Mouse (Mus musculus) heart, postnatal 0 days (tissue): Measurements from ENCODE around the gene Ssna1. TPM values are rescaled to one million over a fixed set of nuclear protein-coding genes. Genes with fewer than 3 reads are reported as not detected.
A peak's percentile ranks its signal among the peaks of the same experiment; 100 is the strongest.

ENCODE experiments used
- ATAC-seq: fragments of 200-750 bp; cut with Nextera tagmentation; 2 replicates; pipeline ENCODE4 v1.8.0; 2017; ENCODE audit warnings: low read depth, moderate number of reproducible peaks, moderate library complexity; ENCODE audit not compliant: insufficient read depth
- DNase-seq: peaks from one replicate; pipeline ENCODE4 v3.0.0-alpha.2; 2016; ENCODE audit warnings: low spot score
- H3K27ac ChIP-seq: fragments of 300-500 bp; sonication (generic); 2 replicates; pipeline ENCODE4 v1.5.1; 2014; ENCODE audit warnings: low read depth, mild to moderate bottlenecking
- H3K27me3 ChIP-seq: fragments of 300-500 bp; sonication (generic); 2 replicates; pipeline ENCODE4 v1.6.1; 2014; ENCODE audit warnings: low read length, mixed read lengths; ENCODE audit not compliant: control insufficient read depth, insufficient read depth
- H3K36me3 ChIP-seq: fragments of 300-500 bp; sonication (generic); replicated peaks from 2 replicates; pipeline ENCODE4 v1.6.1; 2014; ENCODE audit warnings: low read length, mixed read lengths; ENCODE audit not compliant: control insufficient read depth, insufficient read depth
- H3K4me1 ChIP-seq: fragments of 300-500 bp; sonication (generic); 2 replicates; pipeline ENCODE4 v1.6.1; 2014; ENCODE audit warnings: antibody characterized with exemption; ENCODE audit not compliant: control insufficient read depth, insufficient read depth
- H3K4me2 ChIP-seq: fragments of 300-500 bp; sonication (generic); 2 replicates; pipeline ENCODE4 v1.6.1; 2014; ENCODE audit warnings: low read depth, mild to moderate bottlenecking, low read length, moderate library complexity
- H3K4me3 ChIP-seq: fragments of 300-500 bp; sonication (generic); 2 replicates; pipeline ENCODE4 v1.5.1; 2014; ENCODE audit warnings: low read depth, low read length
- H3K9ac ChIP-seq: fragments of 300-500 bp; sonication (generic); replicated peaks from 2 replicates; pipeline ENCODE4 v1.6.1; 2014; ENCODE audit warnings: low read depth, low read length, mixed read lengths
- H3K9me3 ChIP-seq: fragments of 300-500 bp; sonication (generic); replicated peaks from 2 replicates; pipeline ENCODE4 v1.6.1; 2016; ENCODE audit warnings: low read length; ENCODE audit not compliant: control insufficient read depth
- CTCF ChIP-seq: IDR thresholded peaks from 2 replicates; pipeline ENCODE4 v1.5.1; 2016; ENCODE audit warnings: antibody characterized with exemption, control low read depth, low read depth
- EP300 ChIP-seq: IDR thresholded peaks from 2 replicates; pipeline ENCODE4 v1.6.1; 2016; ENCODE audit warnings: antibody characterized with exemption, low read depth
- WGBS: fragments of 180-500 bp; shearing (Covaris S2); extraction: QIAGEN DNeasy Blood & Tissue Kit; methylation state at CpG from one replicate; pipeline ENCODE4 v1.1.7; 2014; 5-methylcytosine and 5-hydroxymethylcytosine counted together
- polyA plus RNA-seq: library from polyadenylated mRNA; unstranded; fragments of >200 nt; fragmentation: Nextera tagmentation; extraction: Ambion mirVana; gene quantifications from 2 replicates; pipeline ENCODE4 v1.2.1, GENCODE M21; 2015
- total RNA-seq: library from RNA; depleted of rRNA; stranded (reverse); fragments of >200 nt; gene quantifications from 2 replicates; pipeline ENCODE4 v1.2.3, GENCODE M21; 2014; ENCODE audit warnings: low replicate concordance

The Ssna1 gene
- total and polyA plus RNA-seq, 2 experiments from 2014 or later: 58.9 to 111 TPM

- Histone ChIP-seq H3K27me3 (no peaks in the 10 kb centered on the region), H3K9ac (peak within 1 kb of the TSS; percentile 89), H3K9me3 (no peaks in the 10 kb centered on the region), H3K4me1 (peaks cover 6% of the 10 kb centered on the region), H3K4me2 (peak within 1 kb of the TSS; percentile 93), H3K27ac (peak within 1 kb of the TSS; percentile 85), H3K4me3 (peak within 1 kb of the TSS; percentile 93), H3K36me3 (peaks cover 30% of the 10 kb centered on the region)
- DNase-seq (peak; percentile 86), ATAC-seq (peak; percentile 92)
- under 1% methylated on average over 38 of the region's 39 CpGs for WGBS
- peak; percentile 74 for TF ChIP-seq EP300
- TF ChIP-seq CTCF: no peak
Measured at GRCm38 (mm10) chr2:25255284-25255779, 16.9 kb downstream of the Ssna1 start, which contains the start of gene Tmem203. Gene Tmem203, plus strand, starts transcription at chr2:25255439.

- no peak for DNase-seq
- Histone ChIP-seq H3K36me3 (peaks cover 43% of the 10 kb centered on the region), H3K4me3 (no peak overlapping the region), H3K4me1 (peaks cover 6% of the 10 kb centered on the region), H3K27me3 (no peaks in the 10 kb centered on the region), H3K27ac (no peak overlapping the region), H3K9ac (no peak overlapping the region), H3K9me3 (no peaks in the 10 kb centered on the region), H3K4me2 (no peak overlapping the region)
- TF ChIP-seq EP300 (no peak), CTCF (peak; percentile 22)
- WGBS: 88% methylated on average over 1 of the region's 1 CpGs
- no peak for ATAC-seq
Measured at GRCm38 (mm10) chr2:25252331-25252730, 19.9 kb downstream of the Ssna1 start.

GRCm38 (mm10) chr2:25246183-25247072 lies 25.8 kb downstream of the Ssna1 start, which contains the start of gene AL732309.1:
Gene AL732309.1, minus strand, starts transcription at chr2:25246863.
- H3K4me2 ChIP-seq: no peak within 1 kb of the TSS
- no peak for ATAC-seq
- no peak within 1 kb of the TSS for H3K9ac ChIP-seq
- TF ChIP-seq CTCF: no peak
- TF ChIP-seq EP300: no peak
- no peaks in the 10 kb centered on the region; the same call in 1 of the 2 replicates for H3K4me1 ChIP-seq
- peaks cover 24% of the 10 kb centered on the region for H3K36me3 ChIP-seq
- H3K27me3 ChIP-seq: peaks cover 20% of the 10 kb centered on the region
- DNase-seq: no peak
- no peak within 1 kb of the TSS for H3K4me3 ChIP-seq
- H3K9me3 ChIP-seq: no peaks in the 10 kb centered on the region
- no peak within 1 kb of the TSS for H3K27ac ChIP-seq
- WGBS: 82% methylated on average over 10 of the region's 10 CpGs

GRCm38 (mm10) chr2:25244144-25244543 lies 28.1 kb downstream of the Ssna1 start:
- Histone ChIP-seq H3K36me3 (peaks cover 4% of the 10 kb centered on the region), H3K4me3 (no peak overlapping the region), H3K4me1 (peaks cover 7% of the 10 kb centered on the region), H3K27ac (no peak overlapping the region), H3K9me3 (no peaks in the 10 kb centered on the region), H3K4me2 (no peak overlapping the region), H3K27me3 (peaks cover 40% of the 10 kb centered on the region), H3K9ac (no peak overlapping the region)
- DNase-seq: no peak
- TF ChIP-seq EP300: no peak
- TF ChIP-seq CTCF: no peak
- WGBS: 87% methylated on average over 4 of the region's 4 CpGs
- no peak for ATAC-seq

- 60% methylated on average over 8 of the region's 8 CpGs for WGBS
- no peak overlapping the region for H3K9ac ChIP-seq
- H3K36me3 ChIP-seq: no peaks in the 10 kb centered on the region
- DNase-seq (no peak), ATAC-seq (no peak)
- TF ChIP-seq CTCF: no peak
- no peak for TF ChIP-seq EP300
- peaks cover 7% of the 10 kb centered on the region for H3K4me1 ChIP-seq
- H3K27ac ChIP-seq: no peak overlapping the region
- H3K4me3 ChIP-seq: no peak overlapping the region
- peaks cover 43% of the 10 kb centered on the region for H3K27me3 ChIP-seq
- no peak overlapping the region for H3K4me2 ChIP-seq
- no peaks in the 10 kb centered on the region for H3K9me3 ChIP-seq
Measured at GRCm38 (mm10) chr2:25243342-25243741, 28.9 kb downstream of the Ssna1 start.
